Mouse (Mus musculus): ENCODE measurements around the gene P2ry12. TPM values are rescaled to one million over a fixed set of nuclear protein-coding genes. Genes with fewer than 3 reads are reported as not detected.

The P2ry12 gene
- 2.6 TPM in 2 replicates for polyA plus RNA-seq (2012; rRNA removed)

GRCm38 (mm10) chr3:59262704-59263103 lies at the start of gene P2ry12:
Gene P2ry12, minus strand, starts transcription at chr3:59262871.

GRCm38 (mm10) chr3:59210727-59211126 lies 51.9 kb downstream of the P2ry12 start, which contains the start of gene P2ry13:
Gene P2ry13, minus strand, starts transcription at chr3:59210882.

GRCm38 (mm10) chr3:59194938-59195337 lies 67.7 kb downstream of the P2ry12 start, which contains the start of gene Gpr87:
Gene Gpr87, minus strand, starts transcription at chr3:59195104.

Other genes with a start within 250 kb of the P2ry12 start
- gene Gpr171, start 161.1 kb downstream of the P2ry12 start, polyA plus RNA-seq (2012; rRNA removed) = 0.55 and 0.89 TPM in 2 replicates
- gene P2ry14, start 109.3 kb downstream of the P2ry12 start, polyA plus RNA-seq (2012; rRNA removed) = 9.5 and 9.7 TPM in 2 replicates
- gene Gpr87, start 67.8 kb downstream of the P2ry12 start, polyA plus RNA-seq (2012; rRNA removed) = not detected in 2 replicates
- 4.6 and 5.8 TPM in 2 replicates for gene P2ry13, start 52.0 kb downstream of the P2ry12 start, polyA plus RNA-seq (2012; rRNA removed)
- gene Igsf10, start 81.5 kb upstream of the P2ry12 start, polyA plus RNA-seq (2012; rRNA removed) = 0.25 and 0.28 TPM in 2 replicates

Measured in liver, embryonic 18 days (tissue).